Mouse (Mus musculus) MEL (cell line): ENCODE data around the gene Kctd19. TPM values are rescaled to one million over a fixed set of nuclear protein-coding genes. Genes with fewer than 3 reads are reported as not detected.

Experiments
- DNase-seq: peaks from one replicate; pipeline ENCODE4 v3.0.0; 2011; ENCODE audit warnings: low read depth, low spot score
- H3K27ac ChIP-seq: 2 replicates; pipeline ENCODE4 v1.5.1; 2012; ENCODE audit warnings: low read depth, mild to moderate bottlenecking, control low read depth, low read length, moderate library complexity; ENCODE audit not compliant: control insufficient read depth
- H3K27me3 ChIP-seq, 2 experiments: fragments of 150-350 bp in 1 of 2; sonication (generic) in 1 of 2; 2 replicates each; pipeline ENCODE4 v1.6.1; 2012; ENCODE audit warnings: low read length in 2 of 2, mild to moderate bottlenecking in 2 of 2, improper control_type of control experiment in 1 of 2, moderate library complexity in 1 of 2; ENCODE audit not compliant: insufficient read depth in 2 of 2, control insufficient read depth in 1 of 2
- H3K36me3 ChIP-seq, 2 experiments: 2 replicates each; pipeline ENCODE4 v1.6.1; 2012 to 2014; ENCODE audit warnings: low read length in 2 of 2, improper control_type of control experiment in 1 of 2, inconsistent platforms in 1 of 2, mild to moderate bottlenecking in 1 of 2; ENCODE audit not compliant: insufficient read depth in 2 of 2, control insufficient read depth in 1 of 2
- H3K4me1 ChIP-seq, 2 experiments: fragments of 150-350 bp in 1 of 2; sonication (generic) in 1 of 2; 2 replicates each; pipeline ENCODE4 v1.6.1; 2012; ENCODE audit warnings: low read length in 2 of 2, improper control_type of control experiment in 1 of 2, mild to moderate bottlenecking in 1 of 2; ENCODE audit not compliant: insufficient read depth in 2 of 2, control insufficient read depth in 1 of 2
- H3K4me3 ChIP-seq, 2 experiments: fragments of 150-350 bp in 1 of 2; sonication (generic) in 1 of 2; 2 replicates each; pipeline ENCODE4 v1.5.1; 2012; ENCODE audit warnings: low read depth in 2 of 2, low read length in 2 of 2, mild to moderate bottlenecking in 2 of 2, moderate library complexity in 2 of 2, control low read depth in 1 of 2, improper control_type of control experiment in 1 of 2; ENCODE audit not compliant: control insufficient read depth in 1 of 2, insufficient read depth in 1 of 2
- H3K79me2 ChIP-seq: 2 replicates; pipeline ENCODE4 v1.6.1; 2012; ENCODE audit warnings: mild to moderate bottlenecking, low read length, moderate library complexity; ENCODE audit not compliant: control insufficient read depth, poor library complexity, insufficient read depth
- H3K9ac ChIP-seq: 2 replicates; pipeline ENCODE4 v1.6.1; 2012; ENCODE audit warnings: low read depth, mild to moderate bottlenecking, control low read depth, low read length, moderate library complexity; ENCODE audit not compliant: control insufficient read depth, poor library complexity, severe bottlenecking
- H3K9me3 ChIP-seq: fragments of 150-350 bp; sonication (generic); replicated peaks from 2 replicates; pipeline ENCODE4 v1.6.1; 2012; ENCODE audit warnings: mild to moderate bottlenecking, low read length, improper control_type of control experiment, moderate library complexity; ENCODE audit not compliant: insufficient read depth
- CTCF ChIP-seq, 3 experiments: IDR thresholded peaks in 2 of 3; conservative IDR thresholded peaks in 1 of 3; 2 replicates each; pipeline ENCODE4 v1.5.1; 2011 to 2012; ENCODE audit warnings: low read length in 3 of 3, low read depth in 2 of 3, mild to moderate bottlenecking in 2 of 3, improper control_type of control experiment in 1 of 3, inconsistent platforms in 1 of 3, mixed read lengths in 1 of 3, moderate library complexity in 1 of 3; ENCODE audit not compliant: control insufficient read depth in 1 of 3, insufficient read depth in 1 of 3, poor library complexity in 1 of 3, severe bottlenecking in 1 of 3
- E2F4 ChIP-seq: IDR thresholded peaks from 2 replicates; pipeline ENCODE4 v1.6.1; 2011; ENCODE audit warnings: low read depth, low read length, improper control_type of control experiment, borderline replicate concordance
- EP300 ChIP-seq, 2 experiments: IDR thresholded peaks; 2 replicates each; pipeline ENCODE4 v1.6.1; 2011; ENCODE audit warnings: improper control_type of control experiment in 2 of 2, low read length in 2 of 2, low read depth in 1 of 2, mild to moderate bottlenecking in 1 of 2
- GABPA ChIP-seq: IDR thresholded peaks from 2 replicates; pipeline ENCODE4 v1.6.1; 2012; ENCODE audit warnings: low read depth, mild to moderate bottlenecking, inconsistent platforms, low read length, improper control_type of control experiment, moderate library complexity
- KAT2A ChIP-seq: conservative IDR thresholded peaks from 2 replicates; pipeline ENCODE4 v1.6.1; 2012; ENCODE audit warnings: low read depth, low read length, improper control_type of control experiment, inconsistent platforms
- MAX ChIP-seq: IDR thresholded peaks from 2 replicates; pipeline ENCODE4 v1.6.1; 2011; ENCODE audit warnings: low read length, improper control_type of control experiment
- MAZ ChIP-seq: IDR thresholded peaks from 2 replicates; pipeline ENCODE4 v1.6.1; 2012; ENCODE audit warnings: low read depth, mild to moderate bottlenecking, inconsistent platforms, low read length, improper control_type of control experiment
- NELFE ChIP-seq: IDR thresholded peaks from 2 replicates; pipeline ENCODE4 v1.6.1; 2011; ENCODE audit warnings: low read depth, low read length, improper control_type of control experiment
- NRF1 ChIP-seq: IDR thresholded peaks from 2 replicates; pipeline ENCODE4 v1.6.1; 2014; ENCODE audit warnings: low read depth, mild to moderate bottlenecking, inconsistent platforms, low read length, improper control_type of control experiment, moderate library complexity; ENCODE audit not compliant: poor library complexity, insufficient read depth, severe bottlenecking
- POLR2AphosphoS2 ChIP-seq: IDR thresholded peaks from 2 replicates; pipeline ENCODE4 v1.6.1; 2011; ENCODE audit warnings: low read length, improper control_type of control experiment
- RCOR1 ChIP-seq: IDR thresholded peaks from 2 replicates; pipeline ENCODE4 v1.6.1; 2012; ENCODE audit warnings: low read depth, mild to moderate bottlenecking, inconsistent platforms, low read length, improper control_type of control experiment
- TAL1 ChIP-seq: IDR thresholded peaks from 2 replicates; pipeline ENCODE4 v1.6.1; 2012; ENCODE audit warnings: mild to moderate bottlenecking, inconsistent platforms, low read length, moderate library complexity, mixed read lengths
- ZC3H11A ChIP-seq: IDR thresholded peaks from 2 replicates; pipeline ENCODE4 v1.6.1; 2012; ENCODE audit warnings: low read depth, mild to moderate bottlenecking, inconsistent platforms, low read length, improper control_type of control experiment
- ZMIZ1 ChIP-seq: IDR thresholded peaks from 2 replicates; pipeline ENCODE4 v1.6.1; 2012; ENCODE audit warnings: low read depth, mild to moderate bottlenecking, inconsistent platforms, low read length, improper control_type of control experiment, moderate library complexity
- polyA plus RNA-seq, 2 experiments: library from polyadenylated mRNA; stranded (reverse) in 1 of 2; unstranded in 1 of 2; fragments of >175 nt in 1 of 2; fragments of >200 nt in 1 of 2; gene quantifications; 2 replicates each; pipeline versions ENCODE4 v1.2.1 to v1.2.4; 2012; ENCODE audit warnings: low replicate concordance in 2 of 2, low read depth in 1 of 2; ENCODE audit not compliant: insufficient read length in 2 of 2, insufficient read depth in 1 of 2, missing spikeins in 1 of 2
- total RNA-seq: library from RNA; depleted of rRNA; stranded (reverse); fragments of 300-350 nt; gene quantifications from 2 replicates; pipeline ENCODE4 v1.2.3, GENCODE M21; 2012; rRNA removed

Kctd19 gene
- total and polyA plus RNA-seq, 3 experiments = not detected

GRCm38 (mm10) chr8:105338992-105339391, 74.3 kb downstream of the Kctd19 start (continued):
- no peak for TF ChIP-seq GABPA
- TF ChIP-seq E2F4 = no peak
- TF ChIP-seq ZC3H11A = 0 out of 2 replicates have a peak, but pooled peaks have one; percentile 6
- 0 out of 2 replicates have a peak, but pooled peaks have one; percentile 29 for TF ChIP-seq TAL1
- no peak for TF ChIP-seq ZMIZ1
- peak; percentile 83 to 85 for TF ChIP-seq EP300 (IDR thresholded peaks at IDR 0.05; ENCODE audit: low read depth in 1 of 2, low read length in 2 of 2)
- TF ChIP-seq CTCF (IDR thresholded peaks at IDR 0.05 in 2 of 3, conservative IDR thresholded peaks at IDR 0.05 in 1 of 3; ENCODE audit: control insufficient read depth in 1 of 3, insufficient read depth in 1 of 3, low read depth in 2 of 3, low read length in 3 of 3, poor library complexity in 1 of 3, severe bottlenecking in 1 of 3) = no peak
- peak; percentile 46 for TF ChIP-seq MAX
- TF ChIP-seq NRF1 = no peak

GRCm38 (mm10) chr8:105336373-105337130, 76.8 kb downstream of the Kctd19 start:
- TF ChIP-seq KAT2A (no peak), RCOR1 (no peak), GABPA (no peak), MAZ (no peak), NELFE (no peak), POLR2AphosphoS2 (peak; percentile 16; the same call in 1 of the 2 replicates)
- Histone ChIP-seq H3K27ac (no peak overlapping the region), H3K27me3 (no peaks in the 10 kb centered on the region), H3K79me2 (no peaks in the 10 kb centered on the region), H3K4me3 (no peak overlapping the region), H3K9me3 (no peaks in the 10 kb centered on the region), H3K9ac (no peak overlapping the region), H3K36me3 (peaks cover 0 to 27% of the 10 kb centered on the region in 2 experiments; a peak in 2 of 4 replicates), H3K4me1 (peaks cover 15 to 35% of the 10 kb centered on the region in 2 experiments; a peak in 3 of 4 replicates)
- DNase-seq = peak; percentile 12

Other genes starting within 250 kb of the Kctd19 start
- 32.5 and 40.6 TPM in 2 replicates for gene Cbfb, start 242.8 kb downstream of the Kctd19 start, total RNA-seq
- gene Cbfb, start 242.8 kb downstream of the Kctd19 start, polyA plus RNA-seq = 10 to 100 TPM in 1 of 2 experiments, not detected in 1; 37.9 TPM
- gene D230025D16Rik, start 188.4 kb downstream of the Kctd19 start, total RNA-seq = 16.0 and 18.3 TPM in 2 replicates
- 10 to 100 TPM in 1 of 2 experiments, not detected in 1; 22.4 TPM for gene D230025D16Rik, start 188.4 kb downstream of the Kctd19 start, polyA plus RNA-seq
- gene B3gnt9, start 158.3 kb downstream of the Kctd19 start, total RNA-seq = 2.7 and 2.8 TPM in 2 replicates
- gene B3gnt9, start 158.3 kb downstream of the Kctd19 start, polyA plus RNA-seq = 1 to 10 TPM in 1 of 2 experiments, not detected in 1; 4.7 TPM
- 29.0 and 31.0 TPM in 2 replicates for gene Tradd, start 148.9 kb downstream of the Kctd19 start, total RNA-seq
- gene Tradd, start 148.9 kb downstream of the Kctd19 start, polyA plus RNA-seq = 10 to 100 TPM in 1 of 2 experiments, not detected in 1; 33.5 TPM
- 4.1 and 4.8 TPM in 2 replicates for gene Fbxl8, start 148.9 kb downstream of the Kctd19 start, total RNA-seq
- gene Fbxl8, start 148.9 kb downstream of the Kctd19 start, polyA plus RNA-seq = 1 to 10 TPM in 1 of 2 experiments, not detected in 1; 7.2 TPM
- gene Hsf4, start 143.7 kb downstream of the Kctd19 start, total RNA-seq = 1.4 and 1.7 TPM in 2 replicates
- gene Hsf4, start 143.7 kb downstream of the Kctd19 start, polyA plus RNA-seq = 1 to 10 TPM in 1 of 2 experiments, not detected in 1; 7.1 TPM
- 0.69 and 0.89 TPM in 2 replicates for gene Nol3, start 137.4 kb downstream of the Kctd19 start, total RNA-seq
- under 1 TPM in 1 of 2 experiments, not detected in 1; 0.63 TPM for gene Nol3, start 137.4 kb downstream of the Kctd19 start, polyA plus RNA-seq
- gene 4931428F04Rik, start 123.6 kb downstream of the Kctd19 start, total RNA-seq = 5.6 and 8.2 TPM in 2 replicates
- gene 4931428F04Rik, start 123.6 kb downstream of the Kctd19 start, polyA plus RNA-seq = 10 to 100 TPM in 1 of 2 experiments, not detected in 1; 13.0 TPM
- gene Exoc3l, start 117.4 kb downstream of the Kctd19 start, total RNA-seq = 0.56 and 0.69 TPM in 2 replicates
- gene Exoc3l, start 117.4 kb downstream of the Kctd19 start, polyA plus RNA-seq = 1 to 10 TPM in 1 of 2 experiments, not detected in 1; 2.0 TPM
- gene E2f4, start 115.8 kb downstream of the Kctd19 start, total RNA-seq = 95.9 and 98.5 TPM in 2 replicates
- 100 to 1,000 TPM in 1 of 2 experiments, 10 to 100 TPM in 1; 97.9 to 313 TPM for gene E2f4, start 115.8 kb downstream of the Kctd19 start, polyA plus RNA-seq
- 1.0 and 1.3 TPM in 2 replicates for gene Elmo3, start 107.9 kb downstream of the Kctd19 start, total RNA-seq
- 1 to 10 TPM in 1 of 2 experiments, not detected in 1; 2.9 TPM for gene Elmo3, start 107.9 kb downstream of the Kctd19 start, polyA plus RNA-seq
- gene Lrrc29, start 87.2 kb downstream of the Kctd19 start, total RNA-seq = 2.6 and 3.2 TPM in 2 replicates
- 1 to 10 TPM in 1 of 2 experiments, not detected in 1; 6.1 TPM for gene Lrrc29, start 87.2 kb downstream of the Kctd19 start, polyA plus RNA-seq
- gene Tmem208, start 87.1 kb downstream of the Kctd19 start, total RNA-seq = 123 and 149 TPM in 2 replicates
- gene Tmem208, start 87.1 kb downstream of the Kctd19 start, polyA plus RNA-seq = 10 to 100 TPM in 1 of 2 experiments, not detected in 1; 94.5 TPM
- 2.5 and 2.8 TPM in 2 replicates for gene Fhod1, start 65.5 kb downstream of the Kctd19 start, total RNA-seq
- 10 to 100 TPM in 1 of 2 experiments, not detected in 1; 10.9 TPM for gene Fhod1, start 65.5 kb downstream of the Kctd19 start, polyA plus RNA-seq
- 0.12 and 0.20 TPM in 2 replicates for gene Slc9a5, start 64.7 kb downstream of the Kctd19 start, total RNA-seq
- 1 to 10 TPM in 1 of 2 experiments, not detected in 1; 1.9 TPM for gene Slc9a5, start 64.7 kb downstream of the Kctd19 start, polyA plus RNA-seq
- not detected in 2 replicates for gene Plekhg4, start 40.2 kb downstream of the Kctd19 start, total RNA-seq
- under 1 TPM in 1 of 2 experiments, not detected in 1; 0.10 TPM for gene Plekhg4, start 40.2 kb downstream of the Kctd19 start, polyA plus RNA-seq
- gene Lrrc36, start 69 bp upstream of the Kctd19 start, total RNA-seq = not detected in 2 replicates
- under 1 TPM in 1 of 2 experiments, not detected in 1; 0.06 TPM for gene Lrrc36, start 69 bp upstream of the Kctd19 start, polyA plus RNA-seq
- 0.42 and 0.81 TPM in 2 replicates for gene Tppp3, start 58.0 kb upstream of the Kctd19 start, total RNA-seq
- 1 to 10 TPM in 1 of 2 experiments, not detected in 1; 1.7 TPM for gene Tppp3, start 58.0 kb upstream of the Kctd19 start, polyA plus RNA-seq
- gene Zdhhc1, start 83.4 kb upstream of the Kctd19 start, total RNA-seq = 4.7 and 4.9 TPM in 2 replicates
- 10 to 100 TPM in 1 of 2 experiments, not detected in 1; 11.5 TPM for gene Zdhhc1, start 83.4 kb upstream of the Kctd19 start, polyA plus RNA-seq
- 0.27 TPM in 1 of 2 replicates, not detected in the other for gene Hsd11b2, start 105.3 kb upstream of the Kctd19 start, total RNA-seq
- 1 to 10 TPM in 1 of 2 experiments, not detected in 1; 2.1 TPM for gene Hsd11b2, start 105.3 kb upstream of the Kctd19 start, polyA plus RNA-seq
- 43.0 and 51.1 TPM in 2 replicates for gene Atp6v0d1, start 152.5 kb upstream of the Kctd19 start, total RNA-seq
- 10 to 100 TPM in 1 of 2 experiments, not detected in 1; 83.8 TPM for gene Atp6v0d1, start 152.5 kb upstream of the Kctd19 start, polyA plus RNA-seq
- gene Ripor1, start 191.8 kb upstream of the Kctd19 start, total RNA-seq = 15.7 and 16.6 TPM in 2 replicates
- 100 to 1,000 TPM in 1 of 2 experiments, not detected in 1; 120 TPM for gene Ripor1, start 191.8 kb upstream of the Kctd19 start, polyA plus RNA-seq
- gene Ctcf, start 223.1 kb upstream of the Kctd19 start, total RNA-seq = 36.4 and 40.7 TPM in 2 replicates
- gene Ctcf, start 223.1 kb upstream of the Kctd19 start, polyA plus RNA-seq = 100 to 1,000 TPM in 1 of 2 experiments, 10 to 100 TPM in 1; 87.1 to 670 TPM
- gene Agrp, start 223.9 kb upstream of the Kctd19 start, total RNA-seq = not detected in 2 replicates
- under 1 TPM in 1 of 2 experiments, not detected in 1; 0.63 TPM for gene Agrp, start 223.9 kb upstream of the Kctd19 start, polyA plus RNA-seq